ENCODE assay signal across 18 mouse cellular contexts in the genomic region with DNA sequence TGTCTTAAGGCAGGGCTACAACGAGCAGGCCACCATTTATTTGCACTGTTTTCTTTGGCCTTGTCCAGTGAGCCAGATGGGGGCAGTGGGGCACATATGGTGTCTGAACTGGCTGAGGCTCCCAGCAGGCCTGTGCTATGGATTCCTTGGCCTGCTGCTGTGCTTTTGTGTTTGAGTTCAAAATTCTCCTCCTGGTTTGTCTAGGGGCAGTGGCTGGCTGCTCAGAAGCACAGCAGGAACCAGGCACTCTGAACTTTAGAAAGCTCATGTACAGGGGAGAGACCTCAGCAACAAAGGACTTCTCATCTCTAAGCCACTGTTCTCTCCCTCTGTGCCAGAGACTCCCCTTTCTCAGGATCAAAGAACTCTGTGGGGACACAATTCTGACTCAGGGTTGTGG.
DNase-seq lines count a peak whose midpoint lies in the region; ATAC-seq lines count a peak whose summit lies in the region.
"Had no signal": no experiment of that assay in that cellular context is flagged by ENCODE, and none has a peak within 500 bp of the region (broad histone marks: within the 10 kb centered on the region; RNA-seq: fewer than 3 reads in every experiment).

No protein-coding gene starts in this region.

- peak; percentile 49; the same call in 1 of the 2 replicates for ATAC-seq in forebrain, embryonic 11.5 days (replicated peaks; ENCODE audit: low FRiP score)
- no peak for ATAC-seq in forebrain, embryonic 13.5 days
- no peak for ATAC-seq in neural tube, embryonic 15.5 days (ENCODE audit: low FRiP score)
- ATAC-seq: intestine, postnatal 0 days had no signal

- no peaks in the 10 kb centered on the region for H3K27me3 ChIP-seq in forebrain, embryonic 11.5 days (ENCODE audit: control insufficient read depth, insufficient read depth, low read length)
- H3K27me3 ChIP-seq in forebrain, embryonic 13.5 days, result no peaks in the 10 kb centered on the region
- H3K27me3 ChIP-seq in neural tube, embryonic 15.5 days (replicated peaks), result no peaks in the 10 kb centered on the region
- H3K27me3 ChIP-seq: hindbrain, embryonic 12.5 days had no signal

- no peak overlapping the region for H3K4me3 ChIP-seq in forebrain, embryonic 11.5 days (ENCODE audit: low read depth, low read length)
- H3K4me3 ChIP-seq in forebrain, embryonic 13.5 days, result no peak overlapping the region
- no peak overlapping the region for H3K4me3 ChIP-seq in neural tube, embryonic 15.5 days (replicated peaks)
- H3K4me3 ChIP-seq: erythroblast, embryonic 14.5 days; heart, adult 2 months; hindbrain, embryonic 12.5 days had no signal

- 26% methylated on average over 1 of the region's 1 CpGs for WGBS in forebrain, embryonic 11.5 days
- 13% methylated on average over 1 of the region's 1 CpGs for WGBS in forebrain, embryonic 13.5 days
- WGBS in neural tube, embryonic 15.5 days, result 26% methylated on average over 1 of the region's 1 CpGs

- H3K9me3 ChIP-seq in forebrain, embryonic 11.5 days (ENCODE audit: control insufficient read depth, low read length), result no peaks in the 10 kb centered on the region
- H3K9me3 ChIP-seq in forebrain, embryonic 13.5 days (replicated peaks), result no peaks in the 10 kb centered on the region
- H3K9me3 ChIP-seq in neural tube, embryonic 15.5 days (replicated peaks), result no peaks in the 10 kb centered on the region
- H3K9me3 ChIP-seq: hindbrain, embryonic 12.5 days had no signal

- H3K9ac ChIP-seq in forebrain, embryonic 11.5 days (ENCODE audit: low read length), result no peak overlapping the region
- H3K9ac ChIP-seq in forebrain, embryonic 13.5 days, result no peak overlapping the region
- no peak overlapping the region for H3K9ac ChIP-seq in neural tube, embryonic 15.5 days (replicated peaks)
- H3K9ac ChIP-seq: hindbrain, embryonic 12.5 days; lung, embryonic 14.5 days had no signal

- no peak overlapping the region for H3K4me2 ChIP-seq in forebrain, embryonic 11.5 days (ENCODE audit: low read depth, low read length, severe bottlenecking)
- no peak overlapping the region for H3K4me2 ChIP-seq in forebrain, embryonic 13.5 days
- no peak overlapping the region for H3K4me2 ChIP-seq in neural tube, embryonic 15.5 days
- H3K4me2 ChIP-seq: hindbrain, embryonic 12.5 days; liver, embryonic 11.5 days; lung, embryonic 14.5 days had no signal

- no peaks in the 10 kb centered on the region for H3K4me1 ChIP-seq in forebrain, embryonic 11.5 days (replicated peaks; ENCODE audit: control insufficient read depth, insufficient read depth, low read length)
- H3K4me1 ChIP-seq in forebrain, embryonic 13.5 days, result no peaks in the 10 kb centered on the region
- H3K4me1 ChIP-seq in neural tube, embryonic 15.5 days, result no peaks in the 10 kb centered on the region

- H3K36me3 ChIP-seq in forebrain, embryonic 11.5 days (ENCODE audit: control insufficient read depth, insufficient read depth, low read length), result no peaks in the 10 kb centered on the region
- H3K36me3 ChIP-seq in forebrain, embryonic 13.5 days (ENCODE audit: poor library complexity, severe bottlenecking), result no peaks in the 10 kb centered on the region
- H3K36me3 ChIP-seq in neural tube, embryonic 15.5 days, result no peaks in the 10 kb centered on the region
- H3K36me3 ChIP-seq: hindbrain, embryonic 12.5 days had no signal

- peak; percentile 57 for DNase-seq in forebrain, embryonic 11.5 days (ENCODE audit: low spot score)
- peak; percentile 39 for DNase-seq in neural tube, embryonic 10.5 days (ENCODE audit: extremely low spot score, low spot score)
- peak; percentile 42 for DNase-seq in embryo, embryonic 10 days (ENCODE audit: low spot score)
- DNase-seq in gastrocnemius, postnatal 4 days (ENCODE audit: low spot score in 2 of 2), result no peak
- DNase-seq in layer of hippocampus, adult 18-20 months (ENCODE audit: low spot score in 2 of 2), result no peak
- no peak for DNase-seq in heart, adult 9 months (ENCODE audit: low spot score in 2 of 2)
- DNase-seq: adrenal gland, adult 8-10 months; cerebellum, adult 9-10 months; heart, adult 2 months; layer of hippocampus, postnatal 36 days; lung, embryonic 14.5 days; thymus, adult 18-20 months had no signal

- H3K27ac ChIP-seq in forebrain, embryonic 11.5 days (ENCODE audit: low read depth, low read length), result no peak overlapping the region
- no peak overlapping the region for H3K27ac ChIP-seq in forebrain, embryonic 13.5 days
- no peak overlapping the region for H3K27ac ChIP-seq in neural tube, embryonic 15.5 days (replicated peaks)
- H3K27ac ChIP-seq: heart, adult 2 months; hindbrain, embryonic 12.5 days had no signal

Comparison
In these comparisons a context has a peak if more than half of its experiments do, and no peak if none do; other contexts are left out.
1. DNase-seq: peak in forebrain, embryonic 11.5 days (single experiment), neural tube, embryonic 10.5 days (single experiment) and embryo, embryonic 10 days (single experiment); none in gastrocnemius, postnatal 4 days (0 of 2), layer of hippocampus, adult 18-20 months (0 of 2) and heart, adult 9 months (0 of 2).